Mouse (Mus musculus) erythroblast, adult 5-6 weeks (primary cell): ENCODE results near the gene Gfpt1. TPM values are rescaled to one million over a fixed set of nuclear protein-coding genes. Genes with fewer than 3 reads are reported as not detected.
"Not testable (repeated sequence)": the region's sequence is repeated elsewhere in the genome, so short reads cannot be mapped to it uniquely, and the experiment has no call there.

Experiments used
- ATAC-seq: replicated peaks from 2 replicates; pipeline ENCODE4 v1.8.0; 2016; ENCODE audit warnings: moderate number of reproducible peaks, mild to moderate bottlenecking, moderate TSS enrichment, inconsistent platforms; ENCODE audit not compliant: poor library complexity, low FRiP score, severe bottlenecking
- total RNA-seq, 2 experiments: library from RNA; stranded (forward) in 1 of 2; stranded (reverse) in 1 of 2; fragments of 150-400 nt in 1 of 2; fragments of 200-764, 138-1000 nt in 1 of 2; gene quantifications; 2 replicates each; pipeline versions ENCODE4 v1.2.3 to v1.2.4; 2015 to 2017; ENCODE audit warnings: low replicate concordance in 2 of 2

The Gfpt1 gene
- total RNA-seq (2015; ENCODE audit: low replicate concordance), result 5.9 and 7.9 TPM in 2 replicates
- total RNA-seq (2017; ENCODE audit: low replicate concordance), result 5.9 and 6.4 TPM in 2 replicates

GRCm38 (mm10) chr6:87042337-87043130 is at the start of gene Gfpt1:
Gene Gfpt1 (plus strand): TSS chr6:87042846.
- ATAC-seq, result peak; percentile 90

- ATAC-seq, result no peak
Measured at GRCm38 (mm10) chr6:86994254-86994653, 48.4 kb upstream of the Gfpt1 start.

GRCm38 (mm10) chr6:86996629-86997307 is 45.9 kb upstream of the Gfpt1 start:
- no peak for ATAC-seq

- ATAC-seq, result no peak
Measured at GRCm38 (mm10) chr6:86997360-86997759, 45.3 kb upstream of the Gfpt1 start.

GRCm38 (mm10) chr6:87001995-87002394 is 40.7 kb upstream of the Gfpt1 start:
- no peak for ATAC-seq

- ATAC-seq, result peak; percentile 85
Measured at GRCm38 (mm10) chr6:87002521-87003055, 40.1 kb upstream of the Gfpt1 start.

- no peak for ATAC-seq
Measured at GRCm38 (mm10) chr6:87004099-87004498, 38.5 kb upstream of the Gfpt1 start.

GRCm38 (mm10) chr6:87005577-87005976 is 37.1 kb upstream of the Gfpt1 start:
- ATAC-seq, result no peak

GRCm38 (mm10) chr6:87008887-87009286 is 33.8 kb upstream of the Gfpt1 start, which contains the start of gene Nfu1:
Gene Nfu1 (plus strand): TSS chr6:87009236.
- no peak for ATAC-seq

GRCm38 (mm10) chr6:87009692-87010328 is 32.8 kb upstream of the Gfpt1 start:
- ATAC-seq, result peak; percentile 100

GRCm38 (mm10) chr6:87016916-87017315 is 25.7 kb upstream of the Gfpt1 start:
- ATAC-seq, result peak; percentile 68

- no peak for ATAC-seq
Measured at GRCm38 (mm10) chr6:87018874-87019273, 23.8 kb upstream of the Gfpt1 start.

GRCm38 (mm10) chr6:87021791-87022190 is 20.9 kb upstream of the Gfpt1 start:
- no peak for ATAC-seq

GRCm38 (mm10) chr6:87026980-87027379 is 15.7 kb upstream of the Gfpt1 start:
- ATAC-seq, result no peak

- ATAC-seq, result no peak
Measured at GRCm38 (mm10) chr6:87028881-87029280, 13.8 kb upstream of the Gfpt1 start.

- ATAC-seq, result not testable (repeated sequence)
Measured at GRCm38 (mm10) chr6:87031310-87031709, 11.3 kb upstream of the Gfpt1 start.

GRCm38 (mm10) chr6:87032401-87032800 is 10.2 kb upstream of the Gfpt1 start:
- no peak for ATAC-seq

GRCm38 (mm10) chr6:87034395-87034794 is 8.3 kb upstream of the Gfpt1 start:
- no peak for ATAC-seq

GRCm38 (mm10) chr6:87037826-87038620 is 4.6 kb upstream of the Gfpt1 start:
- no peak for ATAC-seq
